Mouse (Mus musculus): ENCODE measurements at regions not wholly inside any gene's neighbourhood (a gene's known extent, or its start where the extent isn't known, plus 50 kb on each side); places are given as distances from the start of the nearest gene placed in this dataset.

DNA sequence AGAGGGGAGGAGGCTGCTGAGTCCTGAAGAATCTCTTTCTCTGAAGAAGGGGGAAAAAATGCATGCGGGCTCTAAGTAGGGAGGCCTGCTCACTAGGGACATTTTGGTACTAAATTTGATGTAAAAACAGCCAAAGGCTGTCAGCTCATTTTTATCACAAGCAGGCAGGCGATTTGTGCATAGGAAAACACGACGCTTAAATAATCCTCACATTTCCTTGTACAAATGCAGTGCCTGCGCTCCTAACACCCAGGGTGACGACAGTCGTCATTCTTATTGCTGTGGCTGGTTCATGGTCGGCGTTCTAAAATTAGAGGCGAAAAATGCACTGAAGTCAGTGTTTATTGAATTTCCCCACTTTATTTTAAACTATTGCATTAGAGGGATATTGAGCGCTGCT, 650.6 kb downstream of the Pdcd6ip start:
- DNase-seq: no peak

DNA sequence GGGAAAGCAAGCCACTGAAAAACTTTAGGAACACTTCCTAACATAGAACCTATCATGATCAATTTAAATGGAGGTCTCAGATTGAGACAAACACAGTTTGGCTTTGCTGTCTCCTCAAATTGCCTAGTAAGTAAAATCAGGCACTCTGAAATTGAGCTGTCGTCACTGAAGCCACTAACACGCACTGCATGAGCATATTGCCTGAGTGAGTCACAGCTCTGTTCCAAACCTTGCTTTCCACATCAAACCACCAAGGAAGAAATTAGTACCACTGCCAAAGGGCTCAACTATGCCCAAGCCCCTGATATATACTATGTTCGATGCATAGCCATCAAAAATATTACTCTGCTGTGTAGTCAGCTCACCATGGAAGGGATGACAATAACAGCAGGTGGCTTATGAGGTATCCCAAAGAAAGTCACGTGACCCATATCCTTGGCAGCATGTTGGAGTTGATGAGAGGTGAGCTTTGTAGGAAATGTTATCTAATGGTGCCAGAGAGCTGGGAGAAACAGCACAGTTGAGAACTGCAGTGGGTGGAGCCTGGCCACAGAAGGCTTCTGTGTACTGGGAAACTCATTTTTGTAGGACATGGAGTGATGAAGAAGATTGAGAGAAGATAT, 663.4 kb downstream of the Pdcd6ip start:
- DNase-seq: peak; percentile 39

DNA sequence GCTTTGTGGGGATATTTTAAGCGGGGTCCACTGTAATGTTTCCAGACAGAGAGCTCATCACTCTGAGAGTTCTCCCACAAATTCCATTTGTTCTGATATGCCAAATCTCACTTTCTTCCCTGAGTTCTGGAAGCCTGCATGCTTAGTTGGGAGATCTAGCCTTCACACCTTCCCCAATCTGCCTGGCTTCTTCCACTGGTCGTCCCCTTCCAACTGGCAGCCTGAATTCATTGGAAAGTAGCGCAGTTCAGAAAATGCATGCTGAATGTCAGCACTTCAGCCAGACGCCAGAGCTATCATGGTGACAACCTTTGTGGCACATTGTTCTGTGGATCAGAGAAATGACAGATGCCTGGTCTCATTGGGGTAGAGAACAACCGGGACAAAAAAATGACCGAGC, 667.2 kb downstream of the Pdcd6ip start:
- no peak for DNase-seq

DNA sequence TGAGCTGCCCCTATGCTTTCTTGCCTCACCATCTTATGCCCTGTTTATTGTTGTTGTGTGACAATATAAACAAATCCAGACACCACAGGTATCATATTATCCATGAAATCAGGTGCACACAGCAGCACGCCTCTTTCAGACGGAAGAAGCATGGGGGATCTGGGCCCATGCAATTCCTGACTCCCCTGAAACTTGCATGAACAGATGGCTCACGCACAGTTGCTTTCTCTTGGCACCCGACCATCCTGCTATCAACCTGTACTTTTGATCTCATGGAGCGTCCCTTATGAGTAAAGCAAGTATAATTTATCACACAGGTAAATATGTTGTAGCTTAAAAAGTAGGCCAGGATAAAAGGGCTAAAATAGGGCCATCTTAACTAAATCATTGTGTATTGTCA, 674.1 kb downstream of the Pdcd6ip start:
- peak; percentile 46 for DNase-seq

DNA sequence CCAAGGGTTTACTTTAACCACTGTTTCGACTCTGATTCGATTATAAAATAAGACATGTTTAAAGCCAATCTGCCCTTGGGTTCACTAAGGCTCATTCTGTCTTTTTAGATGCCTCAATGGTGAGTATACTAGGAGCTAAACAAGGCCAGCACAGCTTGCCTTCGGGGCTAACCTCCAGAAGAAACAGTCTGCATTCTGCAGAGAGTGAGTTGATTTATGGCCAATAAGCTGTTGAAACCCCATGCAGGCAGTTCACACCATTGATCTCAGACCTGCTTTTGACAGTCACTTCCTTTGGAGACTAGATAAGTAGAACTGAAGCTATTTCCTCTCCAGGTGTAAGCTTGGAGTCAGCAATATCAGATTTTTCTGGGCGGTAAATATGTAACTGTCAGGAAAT, 679.0 kb downstream of the Pdcd6ip start:
- no peak for DNase-seq

DNA sequence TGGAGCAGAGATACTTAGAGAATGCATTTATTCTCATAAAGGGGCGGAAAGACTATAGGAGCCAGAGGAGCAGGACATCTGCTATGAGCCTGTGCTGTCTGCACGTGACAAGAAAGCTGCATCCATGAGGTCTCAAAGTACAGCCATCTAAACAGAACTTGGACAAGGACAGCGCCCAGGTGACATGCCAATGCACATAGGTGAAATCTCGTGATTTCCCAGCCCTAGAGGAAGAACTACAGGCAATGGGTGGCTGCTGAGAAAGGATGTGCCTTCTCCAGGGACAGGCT, 681.2 kb downstream of the Pdcd6ip start:
- DNase-seq: no peak

DNA sequence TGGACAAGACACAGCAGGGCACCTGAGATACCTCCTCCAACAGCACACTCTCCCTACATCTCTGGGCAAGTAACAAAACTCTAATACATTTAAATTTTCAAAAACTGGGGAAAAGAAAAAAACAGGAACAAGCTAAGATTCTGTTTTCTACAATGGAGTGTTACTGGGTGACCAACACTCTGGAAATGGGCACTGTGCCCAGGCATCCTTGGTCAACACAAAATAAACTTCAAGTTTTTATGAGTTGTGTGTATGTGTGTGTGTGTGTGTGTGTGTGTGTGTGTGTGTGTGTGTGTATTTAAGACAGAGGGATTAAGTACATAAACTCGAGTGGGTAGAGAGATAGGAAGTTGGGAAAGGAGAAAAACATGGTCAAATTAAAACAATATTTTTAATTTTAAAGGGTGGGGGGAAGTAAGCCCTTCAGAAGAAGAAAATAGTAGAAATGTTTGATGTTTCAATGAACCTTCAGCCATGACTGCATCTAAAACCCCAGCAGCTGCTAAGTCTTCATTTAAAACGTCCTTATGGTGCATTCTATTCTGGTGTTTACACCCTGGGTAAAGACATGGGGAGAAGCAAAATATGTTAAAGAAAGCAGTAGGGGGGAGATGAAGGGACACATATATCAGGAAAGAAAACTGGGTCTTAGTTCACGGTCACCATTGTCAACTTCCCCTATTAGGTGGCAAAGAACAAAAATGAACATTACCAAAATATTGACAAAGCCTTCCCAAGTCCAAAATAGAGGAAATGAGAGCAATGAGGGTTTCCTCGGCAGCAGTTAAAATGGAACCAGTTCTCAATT, 681.8 kb downstream of the Pdcd6ip start:
- no peak for DNase-seq

DNA sequence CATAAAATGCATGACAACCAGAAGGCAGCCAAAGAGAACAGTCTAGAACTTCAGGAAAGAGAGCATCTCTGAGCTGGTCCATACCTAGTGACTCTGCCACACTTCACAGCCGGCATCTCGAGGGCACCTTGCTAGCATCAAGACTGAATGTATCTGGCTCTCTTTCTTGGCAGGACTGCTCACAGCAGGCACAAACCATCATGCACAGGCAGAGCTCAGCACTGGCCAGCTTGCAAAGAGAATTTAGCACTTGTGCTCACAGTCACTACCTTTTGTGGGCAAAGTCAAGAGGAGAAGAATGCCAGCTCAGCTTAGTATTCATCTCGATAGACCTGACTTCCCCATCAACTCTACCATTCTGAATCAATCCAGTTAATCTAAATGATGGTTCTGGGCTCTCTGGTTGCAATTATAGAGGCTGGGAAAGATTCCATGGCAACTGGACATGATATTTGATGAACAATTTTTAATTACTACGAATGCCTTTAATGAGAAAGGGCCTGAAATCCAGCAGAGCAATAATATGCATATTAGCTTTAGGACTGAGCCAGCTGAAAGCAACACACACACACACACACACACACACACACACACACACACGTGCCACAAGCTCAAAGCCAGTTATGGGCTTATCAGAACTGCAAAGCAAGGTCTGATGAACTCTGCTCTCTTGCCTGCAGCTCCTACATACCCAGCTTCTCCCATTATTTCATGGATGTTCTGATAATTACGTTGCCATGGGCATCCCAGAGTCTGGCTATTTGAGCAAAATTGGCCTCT, 686.0 kb downstream of the Pdcd6ip start:
- DNase-seq: peak; percentile 56

DNA sequence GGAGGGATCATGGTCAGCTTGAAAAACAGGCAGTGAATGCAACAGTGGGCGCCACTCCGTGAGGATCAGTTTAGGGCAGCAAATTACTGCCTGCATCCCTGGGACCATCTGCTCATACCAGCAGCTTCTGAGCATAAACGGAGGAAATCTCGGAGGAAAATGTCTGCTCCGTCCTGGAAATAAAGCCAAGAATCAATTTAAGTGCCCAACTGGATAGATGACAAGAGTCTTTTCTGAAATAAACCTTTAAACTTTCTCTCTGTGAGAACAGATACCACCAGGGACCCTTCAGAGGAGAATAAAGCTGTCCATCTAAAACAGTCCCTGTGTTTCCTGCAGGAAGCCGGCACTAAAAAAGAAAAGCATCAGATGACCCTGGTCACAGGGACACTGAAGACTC, 688.5 kb downstream of the Pdcd6ip start:
- DNase-seq: peak; percentile 36

DNA sequence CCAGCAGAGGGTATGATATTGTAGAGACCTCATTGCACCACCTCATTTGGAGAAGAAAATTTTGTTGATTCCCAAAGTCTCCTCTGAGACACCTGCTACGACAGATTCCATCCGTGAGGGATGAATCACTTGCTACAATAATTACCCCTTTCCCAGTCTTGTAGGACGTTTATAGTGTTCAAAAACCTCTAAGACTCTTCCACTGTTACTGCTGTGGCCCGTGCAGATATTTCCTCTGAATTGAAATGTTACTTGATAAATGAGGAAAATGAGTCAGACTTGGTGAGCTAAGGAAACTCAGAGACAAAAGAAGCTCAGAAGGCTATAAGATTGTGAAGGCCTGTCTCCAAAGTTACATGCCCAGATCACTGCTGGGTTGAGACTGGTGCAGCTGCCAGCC, 700.0 kb downstream of the Pdcd6ip start:
- DNase-seq: no peak

DNA sequence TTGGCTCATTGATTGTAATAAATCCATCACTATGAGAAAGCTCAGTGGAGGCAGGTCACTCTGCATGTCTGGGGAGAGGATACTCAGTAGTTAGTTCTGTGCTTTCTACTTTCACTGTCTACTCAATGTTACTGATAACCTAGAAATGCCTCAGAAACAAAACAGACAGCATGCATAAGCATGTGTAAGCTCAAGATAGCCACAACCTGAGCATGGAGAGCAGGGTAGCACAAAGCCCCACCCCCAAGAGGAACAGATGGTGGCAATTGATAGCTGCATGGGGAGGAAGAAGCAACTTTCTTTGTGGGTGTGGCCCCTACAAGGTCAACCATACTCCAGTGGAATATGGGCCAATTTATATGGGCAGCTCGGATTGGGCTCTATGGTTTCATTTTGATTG, 711.9 kb downstream of the Pdcd6ip start:
- no peak for DNase-seq

DNA sequence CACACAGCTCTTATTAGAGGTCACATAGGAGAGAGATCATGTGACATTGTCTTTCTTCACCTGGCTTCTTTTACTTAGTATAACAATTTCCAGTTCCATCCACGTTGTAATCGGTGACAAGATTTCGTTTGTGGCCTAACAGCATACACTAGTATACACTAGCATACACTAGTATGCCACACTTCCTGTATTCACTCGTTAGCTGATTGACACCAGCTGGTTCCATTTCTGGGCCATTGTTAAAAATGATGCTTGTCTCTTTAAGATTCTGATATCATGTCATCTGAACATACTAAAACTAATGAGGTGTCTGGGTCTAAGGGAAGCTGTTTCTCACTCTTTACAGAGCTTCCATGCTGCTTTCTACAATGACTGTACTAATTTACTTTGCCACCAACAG, 713.3 kb downstream of the Pdcd6ip start:
- DNase-seq: no peak

DNA sequence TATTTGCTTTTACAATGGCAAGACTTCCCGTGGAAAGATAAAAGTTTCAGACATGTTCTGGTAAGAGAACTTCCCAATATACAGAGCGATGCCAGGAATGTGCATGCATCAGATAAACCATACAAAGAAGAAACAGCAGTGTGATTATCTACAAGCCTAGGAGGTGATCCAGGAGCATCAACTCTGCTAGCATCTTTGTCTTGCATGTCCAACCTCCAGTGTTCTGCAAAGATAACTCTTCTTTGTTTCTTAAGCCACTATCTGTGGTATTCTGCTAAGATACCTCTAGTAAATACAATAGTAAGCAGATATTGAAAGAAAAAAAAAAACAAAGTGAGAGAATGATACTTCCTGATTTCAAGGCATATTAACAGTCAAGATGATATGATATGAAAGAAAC, 714.4 kb downstream of the Pdcd6ip start:
- no peak for DNase-seq

DNA sequence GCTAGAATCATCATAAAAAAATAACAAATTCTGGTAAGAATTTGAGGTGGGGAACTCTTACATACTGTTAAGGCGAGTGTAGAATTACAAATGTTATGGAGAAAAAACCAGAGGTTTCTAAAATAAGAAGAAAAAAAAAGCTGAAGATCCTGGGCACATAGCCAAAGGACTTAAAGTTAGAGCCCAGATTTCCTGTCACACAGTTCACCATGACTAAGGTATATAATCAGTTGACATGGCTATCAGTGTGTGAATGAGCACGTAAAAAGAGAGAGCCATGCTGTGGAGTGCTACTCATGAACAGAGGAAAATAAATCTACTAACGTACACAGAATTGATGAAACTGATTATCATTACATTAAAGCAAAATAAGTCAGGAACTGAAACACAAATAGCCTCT, 715.1 kb downstream of the Pdcd6ip start:
- no peak for DNase-seq

DNA sequence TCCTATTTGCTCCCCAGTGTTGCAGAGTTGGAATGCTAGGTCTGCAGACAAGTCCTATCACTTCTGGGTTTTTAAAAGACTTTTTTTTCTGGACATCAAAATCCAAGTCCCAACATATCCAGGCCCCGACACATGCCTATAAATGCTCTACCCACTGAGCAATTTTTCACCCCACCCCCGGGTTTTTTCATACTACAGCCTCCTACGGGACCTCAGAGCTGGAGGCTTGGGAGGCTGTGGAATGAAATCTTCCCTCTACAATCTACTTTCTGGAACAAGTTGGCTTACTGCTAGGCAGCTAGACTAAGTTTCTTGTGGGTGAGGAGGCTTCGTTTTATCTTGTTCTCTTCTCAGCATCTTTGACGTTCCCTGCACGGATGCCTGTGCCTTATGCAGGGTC, 724.7 kb downstream of the Pdcd6ip start:
- no peak for DNase-seq

DNA sequence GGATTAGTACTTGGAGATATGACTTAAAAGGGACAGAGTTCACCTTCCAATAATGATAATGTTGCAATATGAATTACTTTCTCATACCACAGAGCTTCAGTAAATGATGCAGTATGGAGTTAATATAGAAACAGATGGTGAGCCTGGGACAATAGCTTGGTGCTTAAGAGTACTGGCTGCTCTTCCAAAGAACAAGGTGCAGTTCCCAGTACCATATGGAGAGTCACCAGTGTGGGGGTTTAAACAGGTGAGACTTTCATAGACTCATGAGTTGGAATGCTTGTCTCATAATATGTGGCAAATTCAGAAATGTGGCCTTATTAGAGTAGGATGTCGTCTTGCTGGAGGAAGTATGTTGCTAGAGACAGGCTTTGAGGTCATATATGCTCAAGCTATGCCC, 715.8 kb upstream of the Arpp21 start:
- peak; percentile 16 for DNase-seq

DNA sequence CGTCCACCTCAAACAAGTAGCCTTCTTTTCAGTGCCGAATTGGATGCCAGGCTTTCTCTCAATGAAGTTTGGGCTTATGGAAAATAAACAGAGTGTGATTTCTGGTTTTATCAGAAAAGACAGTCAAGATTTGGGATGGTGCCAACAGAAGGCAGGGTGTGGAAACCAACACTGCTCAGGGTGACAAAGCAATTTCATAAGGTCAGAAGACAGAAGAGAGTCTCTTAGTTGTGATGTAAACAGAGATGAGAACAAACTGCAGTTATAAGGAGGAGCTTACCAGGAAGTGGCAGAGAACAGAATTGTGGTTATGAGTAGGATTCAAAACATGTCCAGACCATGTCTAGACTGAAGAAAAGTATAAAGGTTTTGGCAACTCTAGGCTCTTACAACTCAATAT, 714.3 kb upstream of the Arpp21 start:
- no peak for DNase-seq

DNA sequence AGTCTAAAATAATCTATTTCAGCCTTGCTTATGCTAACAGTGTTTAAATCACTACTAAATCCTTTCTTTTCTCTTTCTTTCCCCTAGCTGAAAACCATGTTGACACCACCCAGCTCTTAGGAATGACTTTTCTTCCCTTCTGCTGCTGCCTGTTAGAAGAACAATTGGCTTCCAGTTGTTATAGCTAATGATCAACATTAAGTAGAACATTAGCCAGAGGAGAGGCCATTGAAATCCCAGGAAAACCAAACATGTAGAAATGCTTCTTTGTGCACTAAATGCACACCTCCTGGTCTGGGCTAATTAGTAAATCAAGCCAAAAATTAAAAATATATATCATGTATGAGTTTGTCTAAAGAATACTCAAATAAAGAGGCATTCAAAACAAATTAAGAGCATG, 703.0 kb upstream of the Arpp21 start:
- no peak for DNase-seq

DNA sequence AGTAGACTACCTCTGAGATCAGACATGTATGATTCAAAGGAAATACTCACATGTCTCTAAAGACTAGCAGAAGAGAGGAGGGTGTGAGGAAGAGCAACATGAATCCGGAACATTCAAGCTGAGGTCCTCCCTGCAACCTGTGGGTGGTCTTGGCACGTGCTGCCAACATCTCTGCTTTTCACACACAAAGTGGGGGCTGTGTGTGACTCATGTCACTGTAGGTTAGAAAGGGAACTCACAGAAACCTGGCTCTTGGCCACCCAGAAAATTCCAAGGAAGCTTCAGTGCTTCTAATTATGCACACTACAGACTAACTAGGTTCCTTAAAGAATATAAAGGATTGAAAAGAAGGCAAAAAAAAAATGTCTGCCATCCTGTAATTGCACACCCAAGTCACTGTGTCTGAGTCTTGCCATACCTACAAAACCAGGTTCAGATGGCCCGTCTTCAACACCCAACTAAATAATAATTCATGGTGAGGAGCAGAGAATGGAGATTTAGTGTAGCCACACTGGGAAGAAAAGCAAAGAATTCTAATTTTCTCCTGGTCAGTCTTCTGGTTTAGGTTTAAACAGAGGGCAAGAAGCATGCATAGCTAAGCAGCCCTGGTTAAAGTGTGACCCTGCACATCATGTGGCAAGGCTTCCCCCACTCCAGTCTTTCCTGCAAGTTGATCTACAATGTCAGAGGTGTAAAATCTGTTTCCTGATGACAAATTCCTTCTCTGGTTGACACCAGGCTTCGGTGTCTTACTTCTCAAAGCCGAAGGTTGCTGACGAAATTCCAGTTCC, 673.8 kb upstream of the Arpp21 start:
- DNase-seq: no peak

DNA sequence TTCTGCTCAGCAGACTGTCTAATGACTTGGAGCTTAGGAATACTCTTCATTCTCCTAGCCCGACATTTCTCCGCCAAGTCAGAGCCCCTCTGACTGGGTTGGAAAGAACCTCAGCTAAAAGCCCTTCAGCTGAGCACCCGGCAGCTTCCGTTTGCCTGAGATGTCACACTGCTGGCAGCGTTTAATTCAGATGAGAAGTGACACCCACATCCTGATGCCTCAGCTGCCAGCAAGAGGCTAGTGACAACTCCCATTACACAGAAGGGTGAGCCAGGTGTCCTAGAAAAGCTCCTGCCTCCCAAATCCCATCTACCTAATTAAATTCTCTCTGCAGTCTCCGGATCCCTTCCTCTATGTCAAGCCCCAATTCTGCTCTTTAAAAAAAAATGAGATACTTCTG, 670.2 kb upstream of the Arpp21 start:
- no peak for DNase-seq

DNA sequence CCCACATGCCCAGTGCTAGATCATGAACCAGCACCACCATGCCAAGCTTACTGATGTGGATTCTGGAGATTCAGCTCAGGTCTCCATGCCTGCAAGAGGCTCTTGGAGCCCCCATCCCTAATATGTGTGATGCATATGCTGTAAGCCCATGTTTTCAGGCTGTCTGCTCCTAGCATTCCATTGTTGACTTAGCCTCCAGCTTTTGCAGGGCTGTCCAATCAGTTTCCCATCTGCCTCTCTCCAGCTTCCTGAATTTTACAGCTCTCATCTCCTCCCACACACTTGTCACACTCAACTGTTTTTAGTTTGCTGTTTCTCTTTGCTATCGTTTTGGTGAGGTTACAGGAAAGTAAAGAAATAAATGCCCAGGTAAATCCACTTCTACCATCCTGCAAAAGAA, 629.2 kb upstream of the Arpp21 start:
- no peak for DNase-seq

DNA sequence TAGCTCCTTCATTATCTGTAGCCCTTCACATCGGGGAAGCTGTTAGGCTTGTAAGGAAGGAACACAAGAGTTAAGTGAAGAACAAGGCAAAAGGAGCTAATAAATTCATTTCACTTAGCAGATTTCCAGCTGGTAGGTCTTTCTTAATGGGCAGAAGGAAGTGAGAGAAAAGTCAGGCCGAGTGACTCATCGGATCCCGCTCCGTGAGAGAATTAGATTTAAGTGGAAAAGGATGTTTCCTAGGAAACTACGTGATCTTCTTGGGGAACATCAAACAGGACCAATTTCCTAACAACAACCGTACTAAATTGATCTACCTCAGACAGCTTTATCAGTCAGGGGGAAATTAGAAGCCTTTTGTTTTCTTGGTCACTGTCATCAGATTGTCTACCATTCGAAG, 625.4 kb upstream of the Arpp21 start:
- no peak for DNase-seq

DNA sequence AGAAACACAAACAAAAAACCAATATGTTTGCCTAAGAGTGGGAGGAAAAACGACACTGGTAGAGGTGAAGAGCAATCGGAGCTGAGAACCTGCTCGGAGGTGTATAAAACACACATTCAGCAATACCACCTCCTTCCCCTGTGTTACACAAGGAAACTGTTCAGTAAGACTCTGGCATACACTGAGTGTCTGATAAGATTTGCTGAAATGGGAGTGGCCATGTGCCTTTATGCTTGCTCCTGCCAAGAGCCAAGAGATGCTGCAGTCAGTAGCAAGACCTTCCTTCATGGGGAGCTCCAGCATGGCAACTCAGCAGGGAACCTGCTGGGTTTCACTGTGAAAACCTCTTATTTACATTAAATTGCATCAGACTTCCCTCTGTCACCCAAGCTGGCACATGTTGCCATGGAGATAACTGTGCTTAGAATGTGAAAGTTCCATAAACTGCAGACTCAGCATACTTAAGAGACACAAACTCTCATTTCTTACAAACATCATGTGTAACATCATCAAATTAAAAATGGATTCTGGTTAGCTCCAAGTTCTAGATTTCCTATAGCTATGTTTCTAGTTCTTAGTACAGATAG, 624.7 kb upstream of the Arpp21 start:
- no peak for DNase-seq

All from cerebellum, adult 8-10 months (tissue).